Mouse (Mus musculus) ovary, postnatal 36 days (tissue): ENCODE measurements around the gene 1500009C09Rik.
"Not testable (repeated sequence)": the region's sequence is repeated elsewhere in the genome, so short reads cannot be mapped to it uniquely, and the experiment has no call there.

Experiments used
- DNase-seq: peaks from one replicate; pipeline ENCODE4 v3.0.0; 2022; ENCODE audit warnings: low spot score, mixed read lengths

The 1500009C09Rik gene

GRCm38 (mm10) chr15:82218778-82219666 lies 33.2 kb upstream of the 1500009C09Rik start:
- DNase-seq: no peak

- DNase-seq: no peak
These were observed 32.1 kb upstream of the 1500009C09Rik start for GRCm38 (mm10) chr15:82220003-82220675.

GRCm38 (mm10) chr15:82221104-82221860 lies 30.9 kb upstream of the 1500009C09Rik start:
- DNase-seq: no peak

- DNase-seq: no peak
These were observed 28.9 kb upstream of the 1500009C09Rik start for GRCm38 (mm10) chr15:82223251-82223650.

GRCm38 (mm10) chr15:82223657-82224601 lies 28.3 kb upstream of the 1500009C09Rik start, which contains the start of gene Tnfrsf13c:
Gene Tnfrsf13c, minus strand, starts transcription at chr15:82224369.
- peak; percentile 8 for DNase-seq

- no peak for DNase-seq
These were observed 27.5 kb upstream of the 1500009C09Rik start for GRCm38 (mm10) chr15:82224602-82225215.

- no peak for DNase-seq
These were observed 26.4 kb upstream of the 1500009C09Rik start for GRCm38 (mm10) chr15:82225769-82226168.

GRCm38 (mm10) chr15:82229542-82230045 lies 22.6 kb upstream of the 1500009C09Rik start:
- DNase-seq: no peak

GRCm38 (mm10) chr15:82230098-82230611 lies 22.0 kb upstream of the 1500009C09Rik start:
- DNase-seq: no peak

- no peak for DNase-seq
These were observed 21.1 kb upstream of the 1500009C09Rik start for GRCm38 (mm10) chr15:82231100-82231499.

- DNase-seq: no peak
These were observed 20.4 kb upstream of the 1500009C09Rik start for GRCm38 (mm10) chr15:82231591-82232378.

GRCm38 (mm10) chr15:82232651-82233050 lies 19.5 kb upstream of the 1500009C09Rik start:
- DNase-seq: no peak

- no peak for DNase-seq
These were observed 16.5 kb upstream of the 1500009C09Rik start for GRCm38 (mm10) chr15:82235661-82236060.

GRCm38 (mm10) chr15:82236565-82236964 lies 15.6 kb upstream of the 1500009C09Rik start:
- DNase-seq: peak; percentile 75

- no peak for DNase-seq
These were observed 8.9 kb upstream of the 1500009C09Rik start for GRCm38 (mm10) chr15:82243311-82243710.

GRCm38 (mm10) chr15:82243742-82244114 lies 8.5 kb upstream of the 1500009C09Rik start:
- DNase-seq: no peak

- peak; percentile 91 for DNase-seq
These were observed 7.9 kb upstream of the 1500009C09Rik start, which contains the start of gene Cenpm for GRCm38 (mm10) chr15:82244115-82244804. Gene Cenpm, minus strand, starts transcription at chr15:82244748.

- not testable (repeated sequence) for DNase-seq
These were observed 7.4 kb upstream of the 1500009C09Rik start for GRCm38 (mm10) chr15:82244805-82245161.
